Mouse (Mus musculus) gastrocnemius, postnatal 14 days (tissue): ENCODE measurements at regions not wholly inside any gene's neighbourhood (a gene's known extent, or its start where the extent isn't known, plus 50 kb on each side); places are given as distances from the start of the nearest gene placed in this dataset.

Source experiments
- DNase-seq: peaks from one replicate; pipeline ENCODE4 v3.0.0; 2021; ENCODE audit warnings: mixed read lengths
- intact Hi-C: fragments of 180-260 bp; cut with DNase I; formaldehyde crosslinking; loops from one replicate; pipeline ENCODE4 v1.15.1; 2025; ENCODE audit warnings: low total_unique reads

- no peak for DNase-seq
- intact Hi-C loops, result no loop called here
These were observed 512.7 kb downstream of the Rfpl4b start for GRCm38 (mm10) chr10:38308716-38309392.

- intact Hi-C loops, result no loop called here
- no peak for DNase-seq
These were observed 525.9 kb downstream of the Rfpl4b start for GRCm38 (mm10) chr10:38295724-38296123.

GRCm38 (mm10) chr10:38288689-38289283 is 532.8 kb downstream of the Rfpl4b start:
- intact Hi-C loops, result no loop called here
- no peak for DNase-seq

GRCm38 (mm10) chr10:38269136-38269535 is 552.4 kb downstream of the Rfpl4b start:
- peak; percentile 9 for DNase-seq
- intact Hi-C loops, result no loop called here

GRCm38 (mm10) chr10:38265564-38265963 is 556.0 kb downstream of the Rfpl4b start:
- intact Hi-C loops, result no loop called here

GRCm38 (mm10) chr10:38246821-38247220 is 574.8 kb downstream of the Rfpl4b start:
- no peak for DNase-seq
- intact Hi-C loops, result no loop called here

More at GRCm38 (mm10) chr10:38265564-38265963, 556.0 kb downstream of the Rfpl4b start:
- DNase-seq, result no peak
